Mouse (Mus musculus) ovary, adult 18-20 months (tissue): ENCODE measurements around the gene Trim16.

Experiments
- DNase-seq: peaks from one replicate; pipeline ENCODE4 v3.0.0; 2022; ENCODE audit warnings: low spot score, mixed read lengths

Trim16 gene

GRCm38 (mm10) chr11:62830387-62830786, 10.4 kb downstream of the Trim16 start:
- no peak for DNase-seq

- no peak for DNase-seq
Observed at GRCm38 (mm10) chr11:62831906-62832305, 11.9 kb downstream of the Trim16 start.

GRCm38 (mm10) chr11:62844562-62844961, 24.5 kb downstream of the Trim16 start:
- DNase-seq: no peak

GRCm38 (mm10) chr11:62845730-62846129, 25.7 kb downstream of the Trim16 start:
- no peak for DNase-seq

GRCm38 (mm10) chr11:62846961-62847654, 27.1 kb downstream of the Trim16 start, which contains the start of gene Fbxw10:
Fbxw10 (plus strand) TSS chr11:62847069.
- DNase-seq: no peak

- DNase-seq: no peak
Observed at GRCm38 (mm10) chr11:62847655-62848191, 27.7 kb downstream of the Trim16 start.

- no peak for DNase-seq
Observed at GRCm38 (mm10) chr11:62848301-62848700, 28.3 kb downstream of the Trim16 start.

- no peak for DNase-seq
Observed at GRCm38 (mm10) chr11:62851199-62851598, 31.2 kb downstream of the Trim16 start.

- DNase-seq: no peak
Observed at GRCm38 (mm10) chr11:62853334-62853733, 33.3 kb downstream of the Trim16 start.

GRCm38 (mm10) chr11:62865562-62865961, 45.5 kb downstream of the Trim16 start:
- no peak for DNase-seq

GRCm38 (mm10) chr11:62866685-62867084, 46.7 kb downstream of the Trim16 start:
- no peak for DNase-seq

- DNase-seq: no peak
Observed at GRCm38 (mm10) chr11:62869201-62869600, 49.2 kb downstream of the Trim16 start.

- DNase-seq: no peak
Observed at GRCm38 (mm10) chr11:62869715-62870371, 49.8 kb downstream of the Trim16 start.

GRCm38 (mm10) chr11:62873479-62873878, 53.4 kb downstream of the Trim16 start:
- DNase-seq: no peak

- DNase-seq: no peak
Observed at GRCm38 (mm10) chr11:62875696-62876095, 55.7 kb downstream of the Trim16 start.

GRCm38 (mm10) chr11:62876445-62876844, 56.4 kb downstream of the Trim16 start:
- no peak for DNase-seq

GRCm38 (mm10) chr11:62877391-62877790, 57.4 kb downstream of the Trim16 start:
- no peak for DNase-seq

- DNase-seq: no peak
Observed at GRCm38 (mm10) chr11:62878728-62879127, 58.7 kb downstream of the Trim16 start.

GRCm38 (mm10) chr11:62879220-62880048, 59.4 kb downstream of the Trim16 start, which contains the start of gene Tvp23b:
Tvp23b (plus strand) TSS chr11:62879455.
- DNase-seq: peak; percentile 96

- no peak for DNase-seq
Observed at GRCm38 (mm10) chr11:62883407-62883806, 63.4 kb downstream of the Trim16 start.

- no peak for DNase-seq
Observed at GRCm38 (mm10) chr11:62885323-62885722, 65.3 kb downstream of the Trim16 start.

GRCm38 (mm10) chr11:62890796-62891195, 70.8 kb downstream of the Trim16 start:
- DNase-seq: no peak
